Mouse (Mus musculus) lung, postnatal 10 days (tissue): ENCODE results near the gene Scamp5.

ENCODE experiments used
- DNase-seq: peaks from one replicate; pipeline ENCODE4 v3.0.0; 2021

Gene Scamp5

GRCm38 (mm10) chr9:57467896-57468549, at the start of gene Scamp5:
TSS of gene Scamp5 (minus strand) at chr9:57468060.
- peak; percentile 92 for DNase-seq

DNA sequence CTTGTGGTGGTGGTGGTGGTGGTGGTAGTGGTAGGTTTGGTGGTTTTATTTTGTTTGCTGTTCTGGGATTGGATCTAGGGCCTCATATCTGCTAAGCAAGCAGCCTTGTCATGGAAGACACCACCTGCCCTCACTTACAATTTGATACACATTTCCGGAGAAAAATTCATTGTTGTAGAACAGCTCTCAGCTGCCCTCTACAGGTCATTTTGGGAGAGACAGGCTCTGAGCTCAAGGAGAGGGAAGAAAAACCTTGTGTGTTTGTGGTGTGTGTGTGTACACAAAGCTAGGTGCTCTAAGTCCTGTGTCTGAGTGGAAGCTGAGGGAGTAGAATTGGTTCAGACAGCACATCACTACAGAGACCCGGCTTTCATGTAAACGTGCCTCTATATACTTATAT, 49.3 kb upstream of the Scamp5 start:
- peak; percentile 70 for DNase-seq

DNA sequence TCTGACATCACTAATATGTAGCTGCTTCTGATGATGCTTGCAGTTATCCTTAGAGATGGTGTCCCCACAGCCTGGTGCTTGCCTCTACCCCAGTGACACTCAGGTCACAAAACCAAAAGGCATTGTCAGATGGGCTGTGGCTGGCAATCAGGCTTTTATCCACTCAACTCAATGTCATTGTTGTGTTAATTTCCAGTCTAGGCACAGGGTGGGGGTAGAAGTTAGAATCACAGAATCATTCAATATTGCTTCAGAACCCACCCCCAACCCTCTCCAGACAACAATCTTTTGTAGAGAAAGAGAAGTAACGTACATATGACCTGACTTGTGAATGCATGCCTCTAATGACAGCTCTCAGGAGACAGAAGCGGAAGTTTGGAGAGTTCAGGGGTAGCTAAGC, 42.7 kb upstream of the Scamp5 start:
- DNase-seq: no peak

GRCm38 (mm10) chr9:57505700-57506099, 37.8 kb upstream of the Scamp5 start:
- DNase-seq: peak; percentile 19

DNA sequence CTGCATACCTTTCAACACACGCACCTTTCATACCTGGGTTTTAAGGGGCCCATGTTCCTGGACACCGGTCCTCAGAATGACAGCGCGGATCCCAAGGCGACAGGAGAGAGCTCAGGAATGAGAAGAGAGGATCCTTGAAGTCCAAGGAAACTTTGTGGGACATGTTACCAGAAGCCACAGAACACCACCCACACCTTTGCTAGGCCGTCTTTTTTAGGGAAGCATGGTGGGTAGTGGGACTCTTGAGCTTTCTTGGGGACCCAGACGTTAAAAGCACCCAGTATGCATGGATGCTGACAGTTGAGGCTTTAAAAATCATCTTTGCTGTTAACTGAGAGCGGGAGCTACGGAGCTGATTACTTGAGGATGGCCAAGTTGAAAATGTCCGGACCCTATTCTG, 37.0 kb upstream of the Scamp5 start:
- no peak for DNase-seq

DNA sequence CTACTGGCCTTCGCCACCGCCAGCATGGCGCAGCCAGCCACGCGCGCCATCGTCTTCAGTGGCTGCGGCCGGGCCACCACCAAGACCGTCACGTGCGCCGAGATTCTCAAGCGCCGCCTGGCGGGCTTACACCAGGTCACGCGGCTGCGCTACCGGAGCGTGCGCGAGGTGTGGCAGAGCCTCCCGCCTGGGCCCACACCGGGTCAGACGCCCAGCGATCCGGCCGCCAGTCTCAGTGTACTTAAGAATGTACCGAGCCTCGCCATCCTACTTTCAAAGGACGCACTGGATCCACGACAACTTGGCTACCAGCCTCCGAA, 36.5 kb upstream of the Scamp5 start:
- peak; percentile 65 for DNase-seq

- DNase-seq: peak; percentile 67
These were observed 35.9 kb upstream of the Scamp5 start, which contains the start of gene Rpp25 for GRCm38 (mm10) chr9:57503622-57504380. TSS of gene Rpp25 (plus strand) at chr9:57504026.

GRCm38 (mm10) chr9:57502911-57503621, 35.2 kb upstream of the Scamp5 start:
- no peak for DNase-seq

GRCm38 (mm10) chr9:57501861-57502260, 34.0 kb upstream of the Scamp5 start:
- no peak for DNase-seq

GRCm38 (mm10) chr9:57501452-57501851, 33.6 kb upstream of the Scamp5 start:
- no peak for DNase-seq

DNA sequence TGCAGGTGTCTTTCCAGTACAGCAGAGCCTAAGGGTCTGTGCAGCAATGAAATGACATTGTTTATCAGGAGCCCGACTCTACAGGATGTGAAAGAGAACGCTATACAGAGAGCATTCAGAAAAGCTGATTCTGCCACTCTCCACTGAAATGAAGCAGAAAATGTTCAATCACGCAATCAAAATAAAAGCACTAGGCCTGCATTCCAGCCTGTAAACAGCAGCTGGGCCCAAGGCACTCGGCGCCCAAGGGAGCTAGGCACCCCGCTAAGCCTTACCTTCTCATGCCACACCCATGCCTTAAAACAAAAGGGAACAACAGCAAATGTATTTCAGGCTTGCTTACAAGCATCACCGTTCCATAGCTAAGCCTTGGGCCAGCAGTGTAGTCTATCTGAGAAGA, 30.7 kb upstream of the Scamp5 start:
- DNase-seq: no peak

DNA sequence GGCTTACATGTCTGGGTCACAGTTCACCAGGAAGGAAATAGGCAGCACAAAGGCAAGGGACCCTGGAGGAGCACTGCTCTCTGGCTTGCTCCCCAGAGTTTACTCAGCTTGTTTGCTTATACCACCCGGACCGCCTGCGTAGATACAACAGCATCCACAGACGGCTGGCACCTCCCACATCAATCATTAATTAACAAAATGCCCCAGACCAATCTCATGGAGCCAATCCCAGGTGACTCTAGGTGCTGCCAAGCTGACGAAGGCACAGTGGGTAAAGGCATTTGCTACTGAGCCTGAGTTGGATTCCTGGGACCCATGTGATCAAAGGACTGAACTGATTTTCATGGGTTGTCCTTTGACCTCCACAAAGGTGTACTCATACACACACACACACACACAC, 29.4 kb upstream of the Scamp5 start:
- no peak for DNase-seq

DNA sequence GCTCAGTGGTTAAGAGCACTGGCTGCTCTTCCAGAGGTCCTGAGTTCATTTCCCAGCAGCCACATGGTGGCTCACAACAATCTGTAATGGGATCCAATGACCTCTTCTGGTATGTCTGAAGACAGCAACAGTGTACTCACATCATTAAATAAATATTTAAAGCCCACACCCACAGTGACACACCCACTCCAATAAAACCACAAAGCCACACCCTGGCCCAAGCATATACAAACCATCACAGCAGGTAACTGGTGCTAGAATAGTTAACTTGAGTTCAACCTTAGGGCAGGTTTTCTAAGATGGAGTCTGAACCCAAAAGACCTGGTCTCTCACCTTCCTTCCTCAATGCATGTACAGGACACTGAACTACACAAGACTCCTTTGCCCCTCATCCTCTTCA, 27.1 kb upstream of the Scamp5 start:
- DNase-seq: no peak

DNA sequence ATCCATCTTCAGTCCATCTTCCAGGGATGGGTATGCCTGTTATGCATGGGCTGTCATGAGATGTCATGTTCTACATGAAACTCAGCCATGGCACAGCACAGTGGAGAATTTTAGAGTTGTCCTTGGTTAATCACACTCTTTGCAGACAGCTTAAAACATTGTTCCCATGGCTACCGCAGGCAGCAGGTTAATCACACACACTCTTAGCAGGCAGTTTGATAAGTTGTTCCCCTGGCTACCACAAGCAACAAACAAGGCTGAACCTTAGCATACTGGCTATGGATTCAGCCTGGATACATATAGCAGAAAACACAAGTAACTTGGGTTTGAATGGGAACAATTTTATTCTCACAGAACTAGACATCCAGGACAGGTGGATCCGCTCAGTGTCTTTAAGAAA, 25.7 kb upstream of the Scamp5 start:
- no peak for DNase-seq

GRCm38 (mm10) chr9:57487807-57488206, 19.9 kb upstream of the Scamp5 start:
- no peak for DNase-seq

DNA sequence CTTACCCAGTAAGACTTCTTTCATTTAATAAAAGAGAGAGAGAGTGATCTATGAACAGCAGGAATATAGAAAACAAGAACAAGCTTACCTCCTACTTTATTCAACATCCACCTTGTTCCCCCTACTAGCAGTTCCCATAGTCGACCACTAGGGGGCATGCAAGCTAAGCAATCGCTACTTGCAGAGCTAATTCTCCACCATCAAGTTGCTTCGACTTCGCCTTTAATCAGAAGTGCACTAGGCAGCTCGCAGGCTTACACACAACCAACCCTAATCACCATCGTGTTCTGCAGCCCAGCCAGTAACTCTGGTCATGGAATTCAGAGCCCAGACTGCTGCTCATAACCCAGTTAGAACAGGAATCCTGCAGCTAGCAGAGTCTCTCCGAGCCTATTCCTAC, 17.9 kb upstream of the Scamp5 start:
- peak; percentile 87 for DNase-seq

DNA sequence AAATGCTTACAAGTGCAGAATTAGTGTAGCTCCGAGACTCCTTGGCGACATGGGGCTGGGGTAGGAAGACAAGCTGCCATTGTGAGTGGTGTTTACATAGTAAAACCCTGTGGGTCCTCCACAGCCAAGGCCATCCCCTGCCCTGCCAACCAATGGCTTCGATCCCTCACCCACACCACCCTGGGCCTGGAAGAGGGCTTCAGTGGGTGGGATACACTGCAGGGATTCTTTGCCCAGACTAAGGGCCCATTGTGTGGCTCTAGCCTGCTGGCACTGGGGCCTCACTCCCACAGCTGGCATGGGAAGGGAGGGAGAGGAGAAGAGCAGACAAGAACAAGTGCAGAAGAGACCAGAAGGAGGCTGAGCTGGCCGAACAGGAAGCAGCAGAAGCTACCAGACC, 1.1 kb upstream of the Scamp5 start:
- DNase-seq: no peak

- peak; percentile 30 for DNase-seq
These were observed 539 bp downstream of the Scamp5 start for GRCm38 (mm10) chr9:57467271-57467771.

GRCm38 (mm10) chr9:57466101-57466500, 1.8 kb downstream of the Scamp5 start:
- DNase-seq: no peak

- DNase-seq: no peak
These were observed 5.0 kb downstream of the Scamp5 start for GRCm38 (mm10) chr9:57462866-57463265.

DNA sequence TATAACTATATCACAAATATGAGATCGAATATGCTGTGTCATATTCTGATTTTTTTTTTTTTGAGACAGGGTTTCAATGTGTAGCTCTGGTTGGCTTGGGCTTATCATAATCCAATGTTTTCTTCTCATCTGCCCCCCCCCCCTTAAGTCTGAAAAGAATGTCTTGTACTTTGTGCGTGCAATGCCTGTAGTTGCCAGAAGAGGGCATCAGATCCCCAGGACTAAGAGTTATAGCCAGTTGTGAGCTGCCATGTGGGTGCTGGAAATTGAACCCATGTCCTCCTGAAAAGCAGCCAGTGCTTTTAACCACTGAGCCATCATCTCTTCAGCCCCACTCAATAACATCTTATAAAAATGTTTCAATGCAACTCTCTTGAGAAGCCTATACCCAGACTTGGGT, 8.2 kb downstream of the Scamp5 start:
- no peak for DNase-seq

GRCm38 (mm10) chr9:57453516-57453915, 14.3 kb downstream of the Scamp5 start:
- no peak for DNase-seq

DNA sequence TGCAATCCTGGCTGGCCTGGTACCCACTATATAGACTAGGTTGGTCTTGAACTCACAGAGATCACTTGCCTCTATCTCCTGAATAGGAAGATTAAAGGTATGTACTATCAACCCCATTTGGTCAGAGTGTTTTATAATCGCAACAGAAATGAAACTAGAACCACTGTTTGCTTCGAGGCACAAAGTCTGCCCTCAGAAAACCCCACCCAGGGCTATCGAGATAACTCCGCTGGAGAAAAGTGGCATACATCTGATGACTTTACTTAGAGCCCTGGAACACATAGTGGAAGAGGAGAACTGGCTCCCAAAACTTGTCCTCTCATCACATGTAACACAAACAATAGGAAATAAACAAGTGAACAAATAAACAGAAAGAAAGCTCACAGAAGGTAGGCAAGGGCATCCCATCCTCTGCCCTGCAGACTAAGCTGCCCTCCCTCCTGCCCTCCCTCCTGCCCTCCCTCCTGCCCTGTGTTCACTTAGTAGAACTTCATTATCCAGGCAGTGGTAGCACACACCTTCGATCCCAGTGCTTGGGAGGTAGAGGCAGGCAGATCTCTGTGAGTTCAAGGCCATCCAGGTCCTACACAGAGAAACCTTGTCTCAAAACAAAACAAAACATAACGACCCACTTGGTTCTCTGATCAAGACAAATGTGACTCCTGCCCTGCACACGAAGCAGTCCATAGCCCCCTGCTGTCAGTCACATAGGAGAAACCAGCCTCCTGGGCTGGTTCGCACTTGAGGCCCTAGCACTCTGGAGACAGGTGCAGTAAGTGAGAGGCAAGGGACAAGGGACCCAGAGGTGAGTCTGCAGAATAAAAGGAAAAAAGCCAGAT, 15.0 kb downstream of the Scamp5 start:
- no peak for DNase-seq
